Mouse (Mus musculus) liver, adult (tissue): Measurements from ENCODE around the gene Vps52.

Experiments used
- GATA4 ChIP-seq: IDR thresholded peaks from 2 replicates; pipeline ENCODE4 v1.6.1; 2014; ENCODE audit warnings: mild to moderate bottlenecking, low read length; ENCODE audit not compliant: insufficient replicate concordance

Gene Vps52

DNA sequence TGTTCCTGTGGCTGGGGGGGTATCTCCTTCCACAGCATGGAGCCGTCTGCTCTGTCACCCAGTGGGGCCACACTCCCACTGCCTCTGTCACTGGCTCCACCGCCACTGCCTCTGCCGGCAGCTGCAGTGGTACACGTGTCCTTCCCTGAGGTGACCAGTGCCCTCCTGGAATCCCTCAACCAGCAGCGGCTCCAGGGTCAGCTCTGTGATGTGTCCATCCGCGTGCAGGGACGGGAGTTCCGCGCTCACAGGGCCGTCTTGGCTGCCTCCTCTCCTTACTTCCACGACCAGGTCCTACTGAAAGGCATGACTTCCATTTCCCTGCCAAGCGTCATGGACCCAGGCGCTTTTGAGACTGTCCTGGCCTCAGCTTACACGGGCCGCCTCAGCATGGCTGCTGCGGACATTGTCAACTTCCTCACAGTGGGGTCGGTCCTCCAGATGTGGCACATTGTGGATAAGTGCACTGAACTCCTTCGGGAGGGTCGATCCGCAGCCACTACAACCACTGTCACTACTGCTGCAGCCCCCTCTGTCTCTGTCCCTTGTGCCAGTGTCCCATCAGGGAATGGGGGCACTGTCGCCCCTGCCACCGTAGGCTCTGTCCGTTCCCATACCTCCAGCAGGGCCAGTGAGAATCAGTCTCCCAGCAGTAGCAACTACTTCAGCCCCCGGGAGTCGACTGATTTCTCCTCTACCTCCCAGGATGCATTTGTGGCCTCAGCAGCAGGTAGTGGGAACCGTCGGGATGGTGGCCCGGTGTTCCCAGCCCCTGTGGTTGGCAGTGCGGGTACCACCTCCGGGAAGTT is 38.6 kb upstream of the Vps52 start:
- TF ChIP-seq GATA4, result no peak

DNA sequence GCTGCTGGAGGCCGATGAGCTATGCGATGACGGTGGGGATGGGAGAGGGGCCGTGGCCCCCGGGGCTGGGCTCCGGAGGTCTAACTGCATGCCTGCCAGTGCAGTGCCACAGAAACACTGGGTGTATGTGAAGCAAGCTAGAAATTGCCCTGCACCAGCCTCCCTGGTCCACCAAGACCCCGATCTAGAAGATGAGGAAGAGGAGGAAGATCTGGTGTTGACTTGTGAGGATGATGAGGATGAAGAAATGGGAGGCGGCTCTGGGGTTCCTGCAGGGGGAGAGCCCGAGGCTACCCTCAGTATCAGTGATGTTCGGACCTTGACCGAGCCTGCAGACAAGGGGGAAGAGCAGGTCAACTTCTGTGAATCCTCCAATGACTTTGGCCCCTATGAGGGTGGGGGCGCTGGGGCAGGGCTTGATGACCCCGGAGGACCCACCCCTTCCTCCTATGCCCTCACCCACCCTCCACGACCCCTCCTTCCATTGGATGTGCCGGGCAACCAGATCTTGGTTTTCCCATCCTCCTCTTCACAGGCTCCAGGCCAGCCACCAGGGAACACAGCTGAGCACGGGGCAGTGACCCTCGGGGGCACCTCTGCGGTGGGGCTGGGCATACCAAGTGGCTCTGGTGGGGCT is 37.8 kb upstream of the Vps52 start:
- TF ChIP-seq GATA4, result no peak

DNA sequence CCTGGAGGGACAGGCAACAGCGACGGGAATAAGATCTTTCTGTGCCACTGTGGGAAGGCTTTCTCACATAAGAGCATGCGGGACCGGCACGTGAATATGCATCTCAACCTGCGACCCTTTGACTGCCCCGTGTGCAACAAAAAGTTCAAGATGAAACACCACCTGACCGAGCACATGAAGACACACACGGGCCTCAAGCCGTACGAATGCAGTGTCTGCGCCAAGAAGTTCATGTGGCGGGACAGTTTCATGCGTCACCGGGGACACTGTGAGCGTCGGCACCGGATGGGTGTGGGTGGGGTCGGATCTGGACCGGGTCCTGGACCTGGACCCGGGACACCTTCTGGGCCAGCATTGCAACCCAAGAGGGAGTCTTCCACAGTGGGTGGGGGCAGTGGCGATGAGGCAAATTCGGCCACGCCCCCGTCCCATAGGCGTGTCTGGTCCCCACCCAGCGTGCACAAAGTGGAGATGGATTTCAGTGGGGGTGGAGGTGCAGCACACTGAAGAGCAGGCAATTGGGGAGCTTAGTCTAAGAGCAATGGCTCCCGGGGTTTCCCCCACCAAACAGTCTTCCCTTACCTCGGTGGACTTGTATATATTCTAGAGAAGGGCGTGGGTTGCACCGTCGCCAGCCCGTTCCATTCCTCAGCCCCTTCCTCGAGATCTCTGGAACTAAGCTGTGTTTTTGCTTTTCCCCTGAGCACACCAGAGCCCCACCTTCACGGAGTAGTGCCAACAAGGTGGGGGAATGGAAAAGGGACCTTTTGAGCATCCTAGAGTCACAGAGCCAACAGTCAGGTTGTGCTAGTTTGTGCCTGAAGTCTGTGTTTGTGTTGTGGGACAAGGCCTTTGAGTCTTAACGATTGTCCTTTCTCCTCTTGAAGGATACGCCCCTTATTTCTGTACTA is 37.1 kb upstream of the Vps52 start:
- TF ChIP-seq GATA4, result no peak

GRCm38 (mm10) chr17:33919351-33920281 is 36.0 kb upstream of the Vps52 start:
- TF ChIP-seq GATA4, result peak; percentile 83; the same call in 1 of the 2 replicates

- no peak for TF ChIP-seq GATA4
These were observed 35.1 kb upstream of the Vps52 start for GRCm38 (mm10) chr17:33920282-33921097.

DNA sequence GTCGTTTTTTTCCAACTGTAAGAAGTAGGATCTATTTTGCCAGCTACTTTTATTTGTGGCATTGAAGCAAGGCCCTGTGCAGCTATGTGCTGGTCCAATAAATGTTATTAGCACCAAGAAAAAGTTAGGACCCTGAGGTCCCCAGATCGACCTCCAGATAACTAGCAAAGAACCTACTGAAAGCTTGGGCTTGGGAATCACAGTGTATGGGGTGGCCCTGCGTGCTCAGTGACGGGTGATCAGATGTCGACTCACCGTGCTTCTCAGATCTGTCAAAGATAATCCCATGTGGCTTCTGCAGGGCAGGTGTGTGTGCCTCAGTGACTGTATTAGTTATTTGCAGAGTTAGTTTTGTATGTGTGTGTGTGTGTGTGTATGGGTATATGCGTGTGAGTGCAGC is 34.3 kb upstream of the Vps52 start:
- no peak for TF ChIP-seq GATA4

GRCm38 (mm10) chr17:33924577-33925283 is 30.9 kb upstream of the Vps52 start:
- no peak for TF ChIP-seq GATA4

DNA sequence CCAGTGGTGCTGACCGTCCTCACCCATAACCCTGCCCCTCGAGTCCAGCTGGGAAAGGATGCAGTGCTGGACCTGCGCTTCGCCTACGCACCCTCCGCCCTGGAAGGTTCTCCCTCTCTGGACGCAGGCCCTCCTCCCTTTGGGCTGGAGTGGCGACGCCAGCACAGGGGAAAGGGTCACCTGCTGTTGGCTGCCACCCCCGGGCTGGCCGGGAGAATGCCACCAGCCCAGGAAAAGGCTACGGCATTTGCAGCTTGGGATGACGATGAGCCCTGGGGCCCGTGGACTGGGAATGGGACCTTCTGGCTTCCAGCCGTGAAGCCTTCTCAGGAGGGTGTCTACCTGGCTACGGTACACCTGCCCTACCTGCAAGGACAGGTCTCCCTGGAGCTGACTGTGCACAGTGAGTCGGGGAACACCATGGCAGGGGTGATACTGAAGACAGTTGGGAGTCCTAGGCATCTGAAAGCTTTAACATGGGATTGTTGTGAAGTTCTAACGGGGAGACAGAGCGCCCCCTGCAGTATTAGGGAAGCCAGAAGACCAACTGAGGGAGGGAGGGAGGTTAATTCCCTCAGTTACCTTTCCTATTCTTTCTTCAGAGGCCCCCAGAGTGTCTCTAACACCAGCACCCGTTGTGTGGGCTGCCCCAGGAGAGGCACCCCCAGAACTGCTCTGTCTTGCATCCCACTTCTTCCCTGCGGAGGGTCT is 30.1 kb upstream of the Vps52 start:
- no peak for TF ChIP-seq GATA4

DNA sequence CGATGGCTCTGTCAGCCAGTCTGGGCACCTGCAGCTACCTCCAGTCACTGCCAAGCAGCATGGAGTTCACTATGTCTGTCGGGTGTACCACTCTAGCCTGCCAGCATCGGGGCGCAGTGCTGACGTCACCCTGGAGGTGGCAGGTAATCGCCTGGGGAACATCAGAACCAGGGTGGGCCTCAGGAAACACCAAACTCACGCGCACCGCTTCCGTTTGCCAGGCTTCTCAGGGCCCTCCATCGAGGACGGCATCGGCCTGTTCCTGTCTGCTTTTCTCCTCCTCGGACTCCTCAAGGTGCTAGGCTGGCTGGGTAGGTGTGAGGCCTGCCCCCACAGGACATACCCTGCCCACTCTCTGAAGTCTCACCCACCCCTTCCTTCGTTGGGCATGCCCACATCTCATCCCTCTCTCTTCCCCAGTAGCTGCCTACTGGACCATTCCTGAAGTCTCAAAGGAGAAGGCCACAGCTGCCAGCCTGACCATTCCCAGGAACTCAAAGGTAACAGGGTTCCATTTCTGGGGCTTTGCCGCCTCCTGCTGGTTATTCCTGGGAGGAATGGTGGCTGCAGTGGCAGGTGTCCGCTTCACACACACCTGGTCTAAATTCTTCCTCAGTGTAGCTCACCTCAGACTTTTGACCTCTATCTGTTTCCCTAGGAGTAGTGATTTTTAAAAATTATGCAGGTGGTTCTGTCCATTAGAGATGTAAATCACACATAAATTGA is 29.2 kb upstream of the Vps52 start:
- TF ChIP-seq GATA4, result no peak

- TF ChIP-seq GATA4, result no peak
These were observed 27.2 kb upstream of the Vps52 start for GRCm38 (mm10) chr17:33928251-33928947.

- TF ChIP-seq GATA4, result peak; percentile 39; the same call in 1 of the 2 replicates
These were observed 26.0 kb upstream of the Vps52 start, which contains the start of gene Rgl2 for GRCm38 (mm10) chr17:33929371-33930279. Gene Rgl2 (plus strand): TSS chr17:33929543.
